Mouse (Mus musculus) thymus, postnatal 25 days (tissue): Measurements from ENCODE around the gene Phkg2.

Experiments used
- DNase-seq: peaks from one replicate; pipeline ENCODE4 v3.0.0; 2022

The Phkg2 gene

DNA sequence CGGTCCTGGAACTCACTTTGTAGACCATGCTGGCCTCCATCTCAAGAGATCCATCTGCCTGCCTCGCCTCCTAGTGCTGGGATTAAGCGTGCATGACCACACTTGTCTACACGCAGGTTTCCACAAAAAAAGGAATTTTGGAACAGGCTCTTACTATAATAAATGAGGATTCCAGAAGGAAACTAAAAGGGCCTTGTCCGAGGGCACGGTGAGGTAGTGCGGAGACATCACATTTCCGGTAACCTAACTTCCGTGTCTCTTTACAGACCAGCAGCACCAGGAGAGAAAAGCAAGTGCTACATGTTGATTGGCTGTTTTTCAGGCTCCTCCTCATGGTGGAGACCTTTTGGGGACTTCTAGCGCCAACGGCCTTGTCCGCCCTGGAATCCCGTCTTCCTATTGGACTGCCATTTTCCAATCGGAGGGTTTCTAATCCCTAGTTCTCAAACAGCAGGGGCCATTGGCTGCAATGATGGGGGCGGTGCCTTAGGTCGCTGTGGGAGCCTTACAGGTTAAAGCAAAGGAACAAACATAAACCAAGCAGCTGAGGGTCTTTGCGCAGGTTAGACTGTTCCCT lies at the start of gene Phkg2:
Gene Phkg2, plus strand, starts transcription at position 446 of the 577 bp plus-strand sequence.
- DNase-seq: peak; percentile 87

DNA sequence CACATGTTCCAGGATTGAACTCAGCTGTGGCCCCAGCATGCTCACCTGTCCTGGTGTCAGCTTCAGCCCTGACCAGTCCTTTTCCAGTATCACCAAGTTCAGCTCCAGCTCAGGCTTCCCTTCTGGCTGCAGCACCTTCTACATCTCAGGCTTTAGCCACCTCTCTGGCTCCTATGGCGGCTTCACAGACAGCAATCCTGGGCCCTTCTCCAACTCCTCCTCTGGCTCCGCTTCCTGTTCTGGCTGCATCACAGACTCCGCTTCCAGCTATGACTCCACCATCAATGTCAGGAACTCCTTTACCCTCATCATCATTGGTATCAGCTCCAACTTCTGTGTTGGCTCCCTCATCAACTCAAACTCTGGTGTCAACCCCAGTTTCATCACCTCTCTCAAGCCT lies 31.5 kb upstream of the Phkg2 start:
- no peak for DNase-seq

DNA sequence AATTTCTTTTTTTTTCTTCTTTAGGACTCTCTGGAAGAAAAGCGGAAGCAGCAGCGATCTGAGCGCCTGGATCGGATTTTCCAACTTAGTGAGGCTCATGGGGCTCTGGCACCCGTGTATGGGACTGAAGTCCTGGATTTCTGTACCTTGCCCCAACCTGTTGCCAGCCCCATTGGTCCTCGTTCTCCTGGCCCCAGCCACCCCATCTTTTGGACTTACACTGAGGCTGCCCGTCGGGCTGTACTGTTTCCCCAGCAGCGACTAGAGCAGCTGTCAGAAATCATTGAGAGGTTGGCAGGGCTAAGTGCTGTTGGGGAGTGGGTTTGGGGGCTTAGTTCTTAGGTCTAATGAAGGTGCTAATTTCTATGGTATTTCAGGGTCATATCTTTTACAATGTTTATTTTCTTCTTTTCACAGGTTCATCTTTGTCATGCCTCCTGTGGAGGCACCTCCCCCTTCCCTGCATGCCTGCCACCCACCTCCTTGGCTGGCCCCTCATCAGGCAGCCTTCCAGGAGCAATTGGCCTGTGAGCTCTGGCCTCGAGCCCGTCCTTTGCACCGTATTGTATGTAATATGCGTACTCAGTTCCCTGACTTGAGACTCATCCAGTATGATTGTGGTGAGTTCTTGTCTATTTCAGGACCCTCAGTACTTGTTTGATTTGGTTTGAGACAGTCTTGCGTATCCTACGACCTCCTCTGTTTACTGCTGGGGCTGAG lies 23.9 kb upstream of the Phkg2 start:
- DNase-seq: no peak

DNA sequence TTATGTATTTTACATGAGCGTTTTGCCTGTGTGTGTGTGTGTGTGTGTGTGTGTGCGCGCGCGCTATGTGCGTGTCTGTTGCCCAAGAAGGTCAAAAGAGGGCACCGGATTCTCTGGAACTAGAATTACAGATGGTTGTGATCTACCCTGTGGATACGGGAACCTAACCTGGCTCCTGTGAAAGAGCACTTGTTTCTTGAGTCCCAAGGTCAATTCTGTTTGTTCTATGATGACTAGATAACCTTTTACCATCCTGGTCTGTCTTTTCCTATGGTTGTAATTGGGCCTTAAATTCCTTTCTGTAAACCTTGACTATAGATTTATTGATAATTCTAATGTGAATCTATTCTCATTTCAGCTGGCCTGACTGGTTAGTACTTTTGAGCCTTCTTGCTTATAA lies 21.6 kb upstream of the Phkg2 start:
- no peak for DNase-seq

DNA sequence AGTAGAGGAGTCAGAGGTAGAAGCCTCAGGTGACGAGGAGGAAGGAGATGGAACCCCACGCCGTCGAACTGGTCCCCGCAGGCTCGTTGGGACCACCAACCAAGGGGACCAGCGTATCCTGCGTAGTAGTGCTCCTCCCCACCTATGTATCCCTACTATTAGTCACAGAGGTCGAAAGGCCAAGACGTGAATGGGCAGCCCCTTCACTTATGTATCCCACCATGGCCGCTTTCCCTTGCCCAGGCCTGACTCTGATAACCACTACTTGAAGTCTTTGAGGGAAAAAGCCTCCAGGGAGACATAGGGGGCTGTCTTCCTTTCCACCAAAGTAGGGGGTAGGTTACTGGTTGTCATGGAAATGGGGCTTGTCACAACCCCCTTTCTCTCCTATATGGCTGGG lies 12.6 kb upstream of the Phkg2 start:
- DNase-seq: no peak

DNA sequence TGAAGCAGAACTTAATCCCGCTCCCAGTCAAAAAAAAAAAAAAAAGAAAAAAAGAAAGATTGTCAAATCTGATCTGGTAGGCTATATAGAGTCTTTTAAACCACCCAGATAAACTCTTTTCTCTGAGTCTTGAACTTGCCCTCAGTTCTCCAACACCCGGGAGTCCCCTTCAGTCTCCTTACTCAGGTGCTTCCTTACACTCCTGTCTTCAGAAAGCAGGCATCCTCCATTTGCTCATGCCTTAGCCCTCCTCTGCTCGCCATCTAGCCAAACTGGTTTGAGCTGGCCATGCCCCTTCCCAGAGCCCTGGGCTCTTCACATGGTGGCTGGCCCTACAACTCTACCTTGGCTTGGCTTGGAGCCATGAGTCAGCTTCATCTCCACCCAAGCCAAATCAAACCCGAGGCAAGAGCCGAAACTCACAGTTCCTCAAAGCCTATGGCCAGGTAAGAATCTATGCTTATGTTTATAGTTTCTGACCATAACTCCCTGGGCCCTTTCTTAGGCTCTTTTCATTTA lies 11.7 kb upstream of the Phkg2 start, which contains the start of gene Tmem265:
Gene Tmem265, plus strand, starts transcription at position 51 of the 519 bp plus-strand sequence.
- no peak for DNase-seq

DNA sequence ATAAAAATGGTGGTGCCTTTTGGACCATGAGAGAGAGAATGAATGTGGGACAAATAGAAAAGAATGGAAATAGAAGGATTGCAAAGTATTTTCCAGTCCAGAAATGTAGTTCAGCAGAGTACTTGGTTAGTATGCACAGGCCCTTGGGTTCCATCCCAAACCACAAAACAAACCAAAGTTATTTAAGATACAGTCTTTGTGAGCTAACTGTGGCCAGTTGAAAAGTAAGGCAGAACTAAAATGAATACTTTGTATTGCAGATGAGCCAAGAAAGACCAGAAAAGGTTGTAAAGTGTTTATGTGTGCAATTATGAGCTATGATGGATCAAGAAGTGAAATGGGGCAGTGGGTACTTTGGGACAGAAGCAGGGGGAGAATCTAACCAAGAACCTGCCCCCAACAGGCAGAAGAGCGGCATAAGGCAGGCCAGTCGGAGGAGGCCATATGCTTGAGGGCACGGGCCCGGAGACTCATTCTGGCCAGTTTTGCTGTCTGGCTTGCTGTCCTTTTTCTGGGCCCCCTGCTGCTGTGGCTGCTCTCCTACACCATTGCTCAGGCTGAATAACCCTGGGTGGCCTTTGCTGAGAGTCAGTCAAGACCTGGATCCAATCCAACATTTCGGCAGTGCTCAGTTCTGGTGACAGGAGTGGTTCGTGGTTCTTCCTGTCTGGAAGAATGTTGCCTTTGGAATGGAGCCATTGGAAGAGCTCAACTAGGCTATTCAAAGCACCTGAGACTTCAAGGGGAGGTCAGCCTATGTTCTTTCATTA lies 8.6 kb upstream of the Phkg2 start:
- DNase-seq: no peak

DNA sequence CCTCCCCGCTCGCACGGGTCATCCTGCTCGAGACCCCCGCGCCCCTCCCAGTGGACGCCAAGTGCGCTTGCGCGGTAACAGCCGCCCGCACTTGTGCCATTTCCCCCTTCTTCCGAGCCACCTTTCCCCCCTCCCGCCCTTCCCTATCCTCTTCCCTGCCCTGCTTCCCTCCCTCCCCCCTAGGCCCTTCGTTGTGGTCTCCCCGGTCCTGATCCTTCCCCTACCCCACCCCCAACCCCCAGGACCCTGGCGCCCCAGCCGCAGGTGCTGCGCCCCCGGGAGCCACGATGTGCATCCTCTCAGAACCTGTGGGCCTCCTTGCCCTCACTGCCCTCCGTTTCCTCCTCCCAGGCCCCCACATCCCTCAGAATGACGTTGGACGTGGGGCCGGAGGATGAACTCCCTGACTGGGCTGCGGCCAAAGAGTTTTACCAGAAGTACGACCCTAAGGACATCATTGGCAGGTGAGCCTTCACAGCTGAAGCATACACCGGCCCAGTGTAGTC lies 416 bp downstream of the Phkg2 start:
- DNase-seq: no peak

DNA sequence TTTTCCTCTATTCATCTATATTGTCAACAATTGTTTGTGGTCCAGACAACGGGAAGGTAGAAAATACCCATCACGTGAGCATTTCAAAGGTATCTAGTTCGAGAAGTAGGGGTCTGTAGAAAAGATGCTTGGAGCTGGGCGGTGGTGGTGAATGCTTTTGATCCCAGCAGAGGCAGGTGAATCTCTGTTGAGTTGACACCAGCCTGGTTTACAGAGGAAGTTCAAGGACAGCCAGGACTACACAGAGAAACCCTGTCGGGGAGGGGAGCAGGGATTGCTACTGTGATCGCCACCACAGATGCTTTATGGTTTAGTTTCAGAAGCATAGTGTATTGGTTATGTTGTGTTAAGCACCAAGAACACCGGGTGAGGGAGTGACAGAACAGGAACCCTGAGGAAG lies 975 bp downstream of the Phkg2 start:
- no peak for DNase-seq

DNA sequence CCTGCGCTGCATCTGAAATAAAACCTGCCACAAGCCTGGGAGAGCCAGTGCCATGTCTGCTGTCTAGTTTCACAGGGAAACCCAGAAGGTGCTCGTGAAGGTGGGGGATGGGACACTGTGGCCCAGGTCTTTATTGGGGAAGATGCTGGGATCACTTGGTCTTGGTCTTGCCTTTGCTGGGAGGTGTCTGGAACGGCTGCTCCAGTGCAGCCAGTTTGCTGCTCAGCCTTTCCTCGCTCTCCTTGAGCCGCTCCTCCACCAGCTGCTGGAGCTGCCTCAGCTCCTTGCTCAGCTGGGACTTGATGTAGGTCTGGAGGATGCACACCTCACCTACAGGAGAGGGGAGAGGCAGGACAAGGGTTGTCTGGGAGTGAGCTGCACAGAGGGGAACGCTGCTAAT lies 10.1 kb downstream of the Phkg2 start:
- DNase-seq: no peak

DNA sequence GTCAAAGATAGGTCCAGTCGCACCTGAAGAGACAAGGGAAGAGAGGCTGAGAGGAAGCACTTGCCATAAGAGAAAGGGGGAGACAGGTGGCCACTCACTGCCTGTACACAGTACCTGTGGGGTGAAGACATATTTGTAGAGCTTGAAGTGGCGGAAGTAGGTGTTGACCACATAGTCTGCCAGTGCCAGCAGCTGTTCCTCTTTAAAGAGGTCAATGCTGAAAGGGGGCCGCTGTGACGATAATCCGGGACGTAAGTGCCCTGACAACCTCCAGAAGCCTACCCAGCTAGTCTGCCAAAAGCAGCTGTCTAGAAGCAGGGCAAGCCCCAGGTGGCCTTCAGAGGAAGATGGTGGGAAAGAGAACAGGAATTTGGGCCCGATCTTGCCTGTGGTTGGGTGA lies 11.9 kb downstream of the Phkg2 start:
- no peak for DNase-seq

DNA sequence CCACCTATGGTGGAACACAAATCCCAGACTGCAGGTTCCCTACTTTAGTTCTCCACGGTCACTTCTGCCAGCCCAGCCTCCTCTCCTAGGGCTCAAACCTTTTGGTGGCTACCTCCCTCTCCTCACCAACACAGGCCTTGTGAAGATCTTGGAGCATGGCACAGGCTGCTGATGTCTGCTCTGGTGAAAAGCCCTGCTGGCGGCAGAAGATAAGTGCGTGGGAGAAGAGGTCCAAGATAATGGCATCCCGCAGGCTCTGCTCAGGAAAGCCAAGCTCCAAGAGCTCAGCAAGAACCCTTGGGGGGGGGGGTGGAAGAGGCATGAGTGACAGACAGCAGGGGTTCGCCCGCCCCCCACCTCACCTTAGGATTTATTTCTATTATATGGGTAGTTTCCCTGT lies 13.0 kb downstream of the Phkg2 start:
- no peak for DNase-seq

DNA sequence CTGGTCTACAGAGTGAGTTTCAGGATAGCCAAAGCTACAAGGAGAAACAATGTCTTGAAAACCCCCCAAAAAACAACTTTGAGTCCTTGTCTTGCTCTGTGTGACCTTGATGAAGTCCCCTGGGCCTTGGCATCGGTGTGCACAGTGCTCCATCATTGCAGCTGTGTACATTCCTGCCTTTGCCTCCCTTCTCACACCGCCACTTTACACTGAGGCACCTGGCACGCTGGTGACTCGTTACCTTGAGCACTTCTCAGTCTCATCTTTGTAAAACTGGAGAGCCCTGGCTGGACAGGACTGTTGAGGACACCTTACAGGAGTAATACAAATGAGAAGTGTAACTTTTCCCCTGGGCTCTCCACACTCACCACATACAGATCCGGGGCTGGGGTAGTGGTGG lies 14.1 kb downstream of the Phkg2 start:
- DNase-seq: no peak

DNA sequence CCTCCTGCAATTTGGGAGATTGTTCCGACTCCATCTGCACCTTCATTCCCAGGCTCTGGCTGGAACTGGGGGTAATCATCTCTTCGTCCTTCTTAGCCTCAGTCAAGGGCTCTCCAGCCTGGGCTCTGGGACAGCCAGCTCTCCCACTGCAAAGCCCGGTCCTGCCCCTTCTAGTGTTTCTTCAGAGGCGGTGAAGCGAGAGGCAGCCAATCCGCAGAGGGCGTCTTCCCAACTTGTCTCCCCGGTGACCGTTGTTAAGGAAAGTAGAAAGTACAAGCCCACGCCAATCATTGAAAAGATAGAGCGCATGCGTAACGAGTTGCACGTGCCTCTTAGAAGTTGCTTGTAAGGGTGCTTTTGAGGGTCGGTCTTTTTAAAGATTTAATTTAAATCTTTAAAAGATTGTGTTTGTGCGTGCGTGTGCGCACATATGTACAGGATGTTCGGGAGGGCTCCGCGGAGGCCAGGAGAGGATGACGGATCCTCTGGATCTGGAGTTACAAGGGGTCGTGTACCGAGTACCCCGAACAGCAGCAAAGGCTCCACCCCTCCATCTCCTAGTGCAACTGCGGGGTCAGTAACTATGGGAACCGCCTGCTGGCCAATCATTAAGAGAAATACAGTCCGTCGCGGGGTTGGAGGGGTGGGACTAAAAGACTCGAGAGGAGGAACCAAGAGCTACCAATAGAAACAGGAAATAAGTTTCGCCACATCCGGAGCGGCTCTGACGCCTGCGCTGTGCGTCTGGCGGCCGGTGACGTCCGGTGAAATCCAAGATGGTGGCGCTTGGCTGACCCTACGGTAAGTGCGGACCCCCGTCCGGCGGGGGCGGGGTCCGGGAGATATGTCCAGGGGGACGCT lies 15.1 kb downstream of the Phkg2 start, which contains the start of the genes Ccdc189 and Rnf40:
Gene Ccdc189, minus strand, starts transcription at position 585 of the 861 bp plus-strand sequence.
Gene Rnf40, plus strand, starts transcription at position 757 of the 861 bp plus-strand sequence.
- DNase-seq: peak; percentile 88

DNA sequence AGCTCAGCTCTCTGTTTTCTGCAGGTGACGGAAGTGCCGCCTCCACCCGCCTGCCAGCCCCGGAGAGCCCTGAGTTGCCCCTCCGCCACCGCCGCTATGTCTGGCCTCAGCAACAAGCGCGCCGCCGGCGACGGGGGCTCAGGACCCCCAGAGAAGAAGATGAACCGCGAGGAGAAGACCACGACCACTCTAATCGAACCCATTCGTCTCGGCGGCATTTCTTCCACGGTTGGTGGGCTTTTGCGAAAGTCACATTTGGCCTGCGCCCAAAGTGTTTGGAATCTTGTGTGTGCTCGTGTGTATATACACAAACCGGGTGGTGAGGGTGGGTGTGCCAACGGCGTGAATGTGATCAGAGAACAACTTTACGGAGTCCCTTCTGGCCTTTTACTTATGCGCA lies 15.8 kb downstream of the Phkg2 start:
- no peak for DNase-seq

DNA sequence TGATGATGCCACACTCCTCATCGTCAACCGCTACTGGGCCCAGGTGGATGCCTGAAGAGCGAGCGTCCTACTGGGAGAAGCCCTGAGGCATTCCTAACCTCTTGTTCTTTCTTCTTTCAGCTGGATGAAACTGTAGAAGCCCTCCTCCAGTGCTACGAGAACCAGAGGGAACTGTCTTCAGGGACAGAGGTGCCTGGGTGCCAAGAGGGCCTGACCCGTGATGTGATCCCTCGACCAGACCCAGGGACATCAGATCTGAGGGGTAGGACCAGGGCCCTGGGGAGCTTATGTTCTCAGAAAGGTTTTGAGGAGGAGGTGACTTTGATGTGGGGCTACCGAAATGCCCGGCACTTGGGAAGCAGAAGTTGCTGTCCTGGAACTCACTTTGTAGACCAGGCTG lies 16.5 kb downstream of the Phkg2 start:
- DNase-seq: no peak

DNA sequence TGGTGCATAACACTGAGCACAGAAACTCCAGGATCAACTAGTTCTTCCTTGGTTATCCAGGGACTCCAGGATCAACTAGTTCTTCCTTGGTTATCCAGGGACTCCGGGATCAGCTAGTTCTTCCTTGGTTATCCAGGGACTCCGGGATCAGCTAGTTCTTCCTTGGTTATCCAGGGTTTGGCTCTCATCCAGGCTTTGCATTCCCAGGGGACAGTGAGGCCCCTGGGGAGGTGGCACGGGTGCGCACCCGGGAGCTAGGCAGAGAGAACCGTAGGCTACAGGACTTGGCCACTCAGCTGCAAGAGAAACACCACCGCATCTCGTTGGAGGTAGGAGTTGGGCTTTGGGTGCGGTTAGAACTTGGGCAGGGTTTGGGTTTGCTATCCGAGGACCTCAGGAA lies 18.0 kb downstream of the Phkg2 start:
- no peak for DNase-seq

DNA sequence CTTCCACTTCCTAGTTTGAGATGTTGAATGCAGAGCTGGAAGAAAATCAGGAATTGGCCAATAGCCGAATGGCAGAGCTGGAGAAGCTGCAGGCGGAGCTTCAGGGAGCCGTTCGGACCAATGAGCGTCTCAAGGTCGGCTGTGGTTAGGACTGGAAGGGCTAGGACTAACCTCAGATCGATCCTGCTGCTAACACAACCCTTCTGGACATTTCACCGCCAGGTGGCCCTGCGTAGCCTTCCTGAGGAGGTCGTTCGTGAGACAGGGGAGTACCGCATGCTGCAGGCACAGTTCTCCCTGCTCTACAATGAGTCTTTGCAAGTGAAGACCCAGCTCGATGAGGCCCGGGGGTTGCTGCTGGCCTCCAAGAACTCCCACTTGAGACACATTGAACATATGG lies 19.4 kb downstream of the Phkg2 start:
- DNase-seq: no peak

DNA sequence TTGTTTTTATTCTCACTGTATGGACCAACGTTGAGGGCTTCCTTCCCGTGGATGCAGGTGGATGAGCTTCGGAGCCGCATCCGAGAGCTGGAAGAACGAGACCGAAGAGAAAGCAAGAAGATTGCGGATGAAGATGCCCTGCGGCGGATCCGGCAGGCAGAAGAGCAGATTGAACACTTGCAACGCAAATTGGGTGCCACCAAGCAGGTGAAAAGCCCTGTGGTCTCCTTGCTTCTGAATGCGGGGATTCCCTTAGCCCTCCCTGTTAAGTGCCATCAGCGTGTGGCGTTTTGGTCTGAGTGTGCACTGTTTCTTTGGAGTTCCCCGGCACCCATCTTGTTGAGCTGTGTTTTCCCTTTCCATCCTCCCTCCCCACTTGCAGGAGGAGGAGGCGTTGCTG lies 23.6 kb downstream of the Phkg2 start:
- no peak for DNase-seq

DNA sequence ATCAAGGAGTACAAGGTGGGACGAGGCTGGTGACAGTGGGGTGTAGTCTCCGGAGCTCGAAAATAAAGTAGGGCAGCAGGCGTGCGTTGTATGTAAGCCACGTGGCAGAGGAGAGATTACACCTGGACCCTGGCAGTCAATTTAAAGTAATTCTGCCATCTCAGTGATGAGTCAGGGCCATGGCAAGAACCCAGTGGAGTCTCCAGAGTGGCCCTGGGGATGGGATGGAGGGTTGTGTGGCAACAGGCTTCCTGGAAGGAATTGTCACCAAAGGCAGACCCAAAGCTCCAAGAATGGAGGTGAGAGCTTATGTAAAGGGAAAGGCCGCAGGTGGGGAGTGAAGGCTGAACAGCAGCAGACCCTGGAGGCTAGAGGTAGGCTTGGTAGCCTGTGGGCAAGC lies 27.5 kb downstream of the Phkg2 start:
- DNase-seq: no peak

DNA sequence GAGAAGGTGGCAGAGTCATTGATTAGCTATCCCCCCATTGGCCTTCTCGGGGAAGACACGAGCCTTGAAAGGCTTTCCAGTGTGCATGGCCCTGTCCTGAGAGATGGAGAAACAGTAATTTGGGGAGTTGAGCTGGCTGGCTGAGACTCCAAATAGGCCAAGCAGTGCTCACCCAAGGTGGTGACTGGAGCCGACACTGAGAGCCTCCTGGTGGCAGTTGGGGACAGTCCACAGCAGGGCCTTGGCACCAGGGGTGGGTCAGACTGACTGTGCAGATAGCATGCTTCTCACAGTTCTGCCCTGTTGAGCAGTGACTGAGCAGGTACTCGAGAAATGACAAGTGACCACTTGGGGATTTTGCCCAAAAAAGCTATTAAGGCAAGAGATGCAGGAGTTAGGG lies 28.6 kb downstream of the Phkg2 start:
- no peak for DNase-seq

DNA sequence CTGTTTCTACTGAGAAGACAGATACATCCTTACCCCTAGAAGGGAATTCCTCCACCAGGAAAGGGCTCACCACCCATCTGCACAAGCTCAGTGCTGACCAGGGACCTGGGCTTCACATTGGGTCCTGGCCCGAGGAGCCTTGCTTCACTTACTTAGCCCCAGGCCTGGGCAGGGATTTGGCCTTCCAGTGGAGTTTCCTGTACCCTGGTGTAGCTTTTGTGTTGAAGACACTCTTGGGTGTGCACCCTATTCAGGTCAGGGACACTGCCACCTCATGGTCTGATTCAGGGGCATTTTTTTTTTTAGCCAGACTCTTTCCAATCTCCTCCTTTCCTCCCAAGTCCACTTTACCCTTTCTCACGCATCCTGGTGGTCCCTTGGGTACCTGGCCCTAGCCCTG lies 29.8 kb downstream of the Phkg2 start:
- DNase-seq: no peak

DNA sequence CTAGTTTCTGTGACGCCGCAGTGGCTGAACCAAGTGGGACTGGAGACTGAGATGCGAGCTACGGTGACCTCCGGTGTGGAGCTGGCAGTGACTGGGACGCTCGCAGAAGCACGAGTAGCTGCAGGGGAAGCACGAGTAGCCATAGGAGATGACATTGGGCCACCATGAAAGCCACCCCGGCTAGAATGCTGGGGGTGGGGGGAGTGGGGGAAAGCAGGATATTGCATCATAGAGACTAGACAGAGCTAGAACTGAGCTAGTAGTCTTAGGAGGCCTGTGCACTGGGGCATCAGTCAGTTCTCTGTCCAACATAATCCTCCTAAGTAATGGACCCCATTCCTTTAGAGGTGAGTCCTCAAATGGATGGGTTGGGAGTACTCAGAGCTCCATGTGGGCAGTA lies 31.1 kb downstream of the Phkg2 start:
- DNase-seq: no peak
